Mouse (Mus musculus): ENCODE measurements at regions not wholly inside any gene's neighbourhood (a gene's known extent, or its start where the extent isn't known, plus 50 kb on each side); places are given as distances from the start of the nearest gene placed in this dataset.

DNA sequence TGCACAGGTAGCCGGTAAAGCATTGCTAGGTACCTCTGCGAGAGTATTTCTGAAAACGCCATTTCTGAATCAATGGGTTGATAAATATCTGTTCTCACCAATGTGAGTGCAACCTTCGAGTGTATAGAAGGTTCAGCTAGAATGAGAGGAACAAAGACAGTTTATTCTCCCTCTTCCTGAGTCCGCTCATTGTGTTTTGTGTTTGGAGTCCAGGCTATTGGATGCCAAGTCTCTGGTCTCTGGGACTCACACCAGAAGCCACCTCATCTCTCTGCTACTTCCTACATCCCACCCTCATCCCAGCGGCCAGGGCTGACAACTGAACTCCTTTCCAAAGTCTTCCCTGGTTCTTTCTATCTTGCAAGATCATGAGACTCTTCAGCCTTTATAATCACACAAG lies 62.7 kb downstream of the Lrrc30 start:
- no peaks in the 10 kb centered on the region; the same call in 1 of the 2 replicates for H3K4me1 ChIP-seq (replicated peaks)
- no peak overlapping the region for H3K4me2 ChIP-seq (replicated peaks)
- WGBS: 95% methylated on average over 6 of the region's 6 CpGs
- no peak overlapping the region for H3K9ac ChIP-seq (replicated peaks)
- H3K36me3 ChIP-seq: no peaks in the 10 kb centered on the region
- no peaks in the 10 kb centered on the region for H3K9me3 ChIP-seq
- no peak for ATAC-seq
- no peak overlapping the region for H3K4me3 ChIP-seq (replicated peaks)
- H3K27ac ChIP-seq: no peak overlapping the region
- no peaks in the 10 kb centered on the region for H3K27me3 ChIP-seq

DNA sequence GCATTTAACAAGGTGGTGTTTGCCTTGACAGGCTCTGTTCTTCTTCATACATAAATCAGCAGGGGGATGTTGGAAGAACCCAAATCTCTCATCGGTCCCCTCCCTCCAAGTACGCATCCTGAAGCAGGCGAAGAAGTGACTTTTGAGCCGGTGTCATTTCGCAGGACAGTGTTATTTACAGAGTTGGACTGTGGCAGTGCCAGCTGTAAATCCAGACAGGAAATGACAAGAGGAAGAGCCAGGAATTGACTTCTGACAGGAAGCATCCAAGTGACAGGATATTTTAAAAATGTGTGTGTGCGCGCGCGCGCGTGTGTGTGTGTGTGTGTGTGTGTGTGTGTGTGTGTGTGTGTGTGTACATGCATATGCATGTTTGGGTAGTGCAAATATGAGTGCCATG lies 66.3 kb downstream of the Lrrc30 start:
- 93% methylated on average over 11 of the region's 11 CpGs for WGBS
- H3K36me3 ChIP-seq: no peaks in the 10 kb centered on the region
- no peaks in the 10 kb centered on the region for H3K9me3 ChIP-seq
- no peak for ATAC-seq
- no peaks in the 10 kb centered on the region; the same call in 1 of the 2 replicates for H3K4me1 ChIP-seq (replicated peaks)
- H3K27ac ChIP-seq: 0 out of 2 replicates have a peak overlapping the region, but pooled peaks have one; percentile 17
- no peak overlapping the region for H3K4me3 ChIP-seq (replicated peaks)
- H3K9ac ChIP-seq (replicated peaks): no peak overlapping the region
- H3K4me2 ChIP-seq (replicated peaks): no peak overlapping the region
- H3K27me3 ChIP-seq: no peaks in the 10 kb centered on the region

DNA sequence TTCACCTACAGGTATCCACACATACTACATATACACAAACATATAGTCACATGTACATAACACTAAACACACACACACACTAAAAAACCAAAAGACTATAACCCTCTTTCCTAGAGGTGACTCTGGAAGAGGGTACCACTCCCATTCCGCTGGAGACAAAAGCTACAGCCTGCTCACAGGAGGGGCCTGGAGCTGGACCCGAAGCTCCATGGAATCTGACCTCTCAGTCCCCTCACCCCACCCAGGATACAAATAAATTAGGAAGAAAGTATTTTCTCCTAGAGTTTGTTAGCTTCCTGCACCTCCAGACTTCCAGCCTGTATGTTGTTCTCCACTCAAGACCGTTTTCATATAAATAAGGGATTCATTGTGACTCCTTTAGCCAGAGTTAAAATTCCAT lies 66.8 kb downstream of the Lrrc30 start:
- no peaks in the 10 kb centered on the region for H3K9me3 ChIP-seq
- no peaks in the 10 kb centered on the region for H3K27me3 ChIP-seq
- no peak overlapping the region for H3K9ac ChIP-seq (replicated peaks)
- no peak overlapping the region for H3K4me2 ChIP-seq (replicated peaks)
- ATAC-seq: no peak
- no peaks in the 10 kb centered on the region for H3K36me3 ChIP-seq
- 40% methylated on average over 3 of the region's 3 CpGs for WGBS
- H3K4me3 ChIP-seq (replicated peaks): no peak overlapping the region
- no peak overlapping the region for H3K27ac ChIP-seq
- no peaks in the 10 kb centered on the region; the same call in 1 of the 2 replicates for H3K4me1 ChIP-seq (replicated peaks)

DNA sequence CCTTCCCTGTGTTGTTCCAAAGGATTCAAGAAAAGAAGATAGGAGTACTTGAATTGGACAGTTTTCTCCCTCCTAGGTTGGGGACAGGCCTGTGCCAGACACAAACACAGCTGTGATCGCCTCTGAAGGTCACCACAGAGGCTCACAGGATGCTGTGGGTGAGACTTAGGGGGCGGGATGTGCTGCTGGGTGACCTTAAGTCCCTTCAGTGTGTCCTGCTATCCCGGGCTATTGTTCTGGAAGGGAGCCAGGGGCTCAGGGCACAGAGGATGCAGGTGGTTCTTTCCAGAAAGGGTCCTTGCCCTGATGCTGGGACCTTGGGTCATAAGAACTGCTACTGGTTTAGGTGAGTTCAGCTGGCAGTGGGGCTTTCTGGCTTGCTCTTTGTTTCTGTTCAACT lies 67.7 kb downstream of the Lrrc30 start:
- no peak overlapping the region for H3K27ac ChIP-seq
- H3K4me1 ChIP-seq (replicated peaks): no peaks in the 10 kb centered on the region; the same call in 1 of the 2 replicates
- no peak overlapping the region for H3K4me3 ChIP-seq (replicated peaks)
- no peaks in the 10 kb centered on the region for H3K9me3 ChIP-seq
- H3K36me3 ChIP-seq: no peaks in the 10 kb centered on the region
- H3K9ac ChIP-seq (replicated peaks): no peak overlapping the region
- H3K4me2 ChIP-seq (replicated peaks): no peak overlapping the region
- H3K27me3 ChIP-seq: no peaks in the 10 kb centered on the region
- no peak for ATAC-seq
- WGBS: 57% methylated on average over 3 of the region's 3 CpGs

DNA sequence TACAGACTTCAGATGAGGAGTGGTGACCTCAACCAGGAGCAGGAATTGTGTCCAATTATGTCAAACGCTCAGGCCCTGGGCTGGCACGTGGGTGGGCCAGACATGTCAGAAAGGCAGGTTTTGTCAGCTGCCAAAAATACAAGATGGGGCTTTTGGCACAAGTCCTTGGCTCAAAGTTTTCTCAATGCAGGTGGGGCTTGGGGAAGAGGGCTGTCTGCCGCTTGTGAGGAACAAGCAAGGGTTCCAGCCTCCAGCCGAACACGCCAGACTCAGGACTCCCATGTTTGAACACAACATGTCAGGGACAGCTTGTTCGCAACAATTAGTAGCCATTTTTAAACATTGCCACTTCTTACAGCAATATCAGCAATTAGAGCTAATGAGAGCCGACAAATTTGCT lies 69.5 kb downstream of the Lrrc30 start:
- no peak for ATAC-seq
- Histone ChIP-seq H3K36me3 (no peaks in the 10 kb centered on the region), H3K27ac (no peak overlapping the region), H3K4me3 (replicated peaks) (no peak overlapping the region), H3K27me3 (no peaks in the 10 kb centered on the region), H3K4me2 (replicated peaks) (no peak overlapping the region), H3K9me3 (no peaks in the 10 kb centered on the region), H3K9ac (replicated peaks) (no peak overlapping the region), H3K4me1 (replicated peaks) (no peaks in the 10 kb centered on the region; the same call in 1 of the 2 replicates)
- 89% methylated on average over 7 of the region's 7 CpGs for WGBS

DNA sequence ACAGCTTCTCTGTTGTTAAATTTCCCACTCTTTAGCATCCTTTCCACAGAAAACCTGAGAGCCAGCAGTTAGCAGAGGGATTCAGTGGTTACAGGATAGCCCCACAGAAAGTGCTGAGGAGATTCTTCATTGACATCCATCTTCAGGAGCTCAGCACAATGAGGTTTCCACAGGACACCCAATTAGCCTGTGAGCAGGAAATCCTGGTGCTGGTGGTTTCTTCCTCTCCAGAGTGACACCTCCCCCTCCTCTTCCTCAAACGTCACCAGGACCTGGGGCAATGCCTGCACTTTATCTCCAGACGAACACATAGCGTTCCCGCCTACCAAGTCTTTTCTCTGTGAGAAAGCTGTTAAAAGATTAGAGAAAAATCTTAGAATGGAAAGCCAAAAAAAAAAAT lies 70.7 kb downstream of the Lrrc30 start:
- Histone ChIP-seq H3K36me3 (no peaks in the 10 kb centered on the region), H3K9me3 (no peaks in the 10 kb centered on the region), H3K4me1 (replicated peaks) (no peaks in the 10 kb centered on the region), H3K4me3 (replicated peaks) (no peak overlapping the region), H3K27ac (no peak overlapping the region), H3K27me3 (no peaks in the 10 kb centered on the region), H3K4me2 (replicated peaks) (no peak overlapping the region), H3K9ac (replicated peaks) (no peak overlapping the region)
- ATAC-seq: no peak
- WGBS: 81% methylated on average over 4 of the region's 4 CpGs

DNA sequence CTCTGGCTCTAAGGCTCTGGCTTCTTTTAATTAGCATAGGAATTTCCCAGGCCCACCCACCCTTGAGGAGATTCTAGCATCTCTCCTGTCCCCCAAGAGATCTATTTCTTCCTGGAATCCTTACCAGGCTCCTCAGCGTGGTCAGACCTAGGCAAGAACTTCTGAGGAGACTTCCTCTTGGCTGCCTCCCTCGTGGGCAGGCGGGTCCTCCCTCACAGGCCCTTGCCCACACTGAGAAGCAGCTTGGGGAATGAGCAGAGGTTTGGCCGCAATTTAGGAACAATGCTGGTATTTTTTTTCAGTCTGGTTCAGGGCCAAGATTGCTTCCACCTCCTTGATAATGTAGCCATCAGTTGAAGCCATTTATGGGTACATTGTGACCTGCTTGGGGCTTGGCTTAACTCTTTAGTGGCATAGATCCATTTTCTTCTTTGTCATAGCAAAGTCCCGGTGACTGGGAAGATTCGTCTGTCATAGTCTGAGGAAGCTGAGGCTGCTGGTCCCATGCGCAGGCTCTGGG lies 75.1 kb downstream of the Lrrc30 start:
- H3K27ac ChIP-seq: no peak overlapping the region
- H3K4me2 ChIP-seq (replicated peaks): no peak overlapping the region
- no peaks in the 10 kb centered on the region for H3K4me1 ChIP-seq (replicated peaks)
- ATAC-seq: no peak
- H3K9me3 ChIP-seq: no peaks in the 10 kb centered on the region
- H3K36me3 ChIP-seq: no peaks in the 10 kb centered on the region
- no peak overlapping the region for H3K9ac ChIP-seq (replicated peaks)
- no peaks in the 10 kb centered on the region for H3K27me3 ChIP-seq
- no peak overlapping the region for H3K4me3 ChIP-seq (replicated peaks)
- 78% methylated on average over 7 of the region's 7 CpGs for WGBS

DNA sequence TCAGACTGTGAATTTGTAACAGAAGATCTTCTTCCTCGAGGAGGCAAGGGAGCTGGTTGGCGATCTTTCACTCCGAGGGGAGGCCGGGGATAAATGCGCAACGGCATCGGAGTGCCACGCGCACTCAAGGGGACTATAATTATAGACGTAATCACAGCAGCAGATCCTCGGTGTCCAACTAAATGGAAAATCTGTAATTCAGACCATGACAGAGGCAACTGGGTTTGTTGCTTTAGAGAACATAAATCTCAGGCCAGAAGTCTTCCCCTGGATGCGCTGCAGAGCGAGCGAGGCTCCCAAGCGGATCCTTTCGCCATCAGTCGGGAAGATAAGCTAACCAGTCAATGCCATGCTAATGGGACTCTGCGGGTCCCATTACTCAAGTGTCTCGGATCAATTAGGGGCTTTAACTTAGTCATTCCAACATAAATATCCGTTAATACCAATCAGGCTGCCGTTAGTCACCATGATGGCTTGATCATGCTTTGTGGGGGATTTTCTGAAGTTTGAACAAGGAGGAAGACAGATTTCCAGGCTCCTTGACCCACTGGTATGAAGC lies 79.9 kb downstream of the Lrrc30 start:
- H3K4me1 ChIP-seq (replicated peaks): 0 out of 2 replicates have a peak, but pooled peaks cover 5% of the 10 kb centered on the region
- no peak overlapping the region for H3K4me3 ChIP-seq (replicated peaks)
- H3K36me3 ChIP-seq: no peaks in the 10 kb centered on the region
- no peak overlapping the region for H3K27ac ChIP-seq
- WGBS: 86% methylated on average over 21 of the region's 21 CpGs
- no peak for ATAC-seq
- H3K9me3 ChIP-seq: no peaks in the 10 kb centered on the region
- no peak overlapping the region for H3K4me2 ChIP-seq (replicated peaks)
- H3K27me3 ChIP-seq: no peaks in the 10 kb centered on the region
- no peak overlapping the region for H3K9ac ChIP-seq (replicated peaks)

DNA sequence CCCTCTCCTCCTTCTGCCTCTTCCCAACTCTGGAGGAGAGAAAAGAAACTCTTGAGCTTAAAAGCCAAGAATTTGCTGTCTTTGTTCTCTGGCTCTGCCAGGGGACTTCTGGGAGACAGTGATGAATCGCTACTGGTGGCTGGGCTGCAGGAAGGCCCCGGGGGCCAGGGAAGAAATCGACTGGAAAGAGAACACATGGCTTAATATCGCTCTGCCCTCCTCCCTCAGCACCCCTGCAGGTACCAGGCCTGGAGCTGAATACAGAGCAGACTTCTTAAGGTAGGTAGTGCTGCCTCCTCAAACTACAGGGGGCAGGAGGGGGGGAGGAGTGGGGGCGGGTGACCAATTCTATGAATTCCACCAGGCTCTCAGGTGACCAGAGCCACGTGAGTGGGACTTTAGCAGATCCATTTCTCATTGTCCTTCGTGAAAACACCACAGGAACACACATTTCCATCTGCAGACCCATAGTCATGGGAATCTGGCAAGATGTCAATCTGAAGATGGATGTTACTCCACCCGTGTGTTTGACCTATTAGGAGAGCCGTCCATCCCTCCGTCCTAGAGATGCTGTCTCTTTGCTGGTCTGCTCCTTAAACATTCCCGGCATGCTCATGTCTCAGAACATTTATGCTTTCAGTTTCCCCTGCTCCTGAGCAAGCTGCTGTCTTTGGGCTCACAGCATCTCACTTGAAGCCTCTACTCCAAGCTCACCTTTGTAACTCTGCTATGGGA lies 83.4 kb downstream of the Lrrc30 start:
- H3K27ac ChIP-seq: no peak overlapping the region
- ATAC-seq: no peak

DNA sequence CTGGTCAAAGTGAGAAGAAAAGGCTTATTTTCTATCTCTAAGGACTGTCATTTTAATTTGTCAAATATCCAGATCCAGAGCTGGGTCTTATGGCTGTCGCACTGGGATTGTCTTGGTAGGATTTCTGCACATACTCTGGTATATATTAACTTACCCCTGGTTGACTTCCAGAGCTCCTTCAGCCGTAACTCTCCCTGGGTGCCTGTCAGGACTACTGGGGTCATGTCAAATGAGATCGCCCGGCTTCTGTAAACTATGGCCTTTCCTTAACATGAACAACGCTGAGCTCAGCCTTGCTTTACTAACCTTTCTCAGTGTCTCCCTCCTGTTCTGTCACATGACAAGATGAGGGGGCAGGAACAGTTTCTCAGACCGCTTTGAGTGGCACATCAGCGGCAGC lies 88.1 kb downstream of the Lrrc30 start:
- H3K4me2 ChIP-seq (replicated peaks): no peak overlapping the region
- no peaks in the 10 kb centered on the region for H3K27me3 ChIP-seq
- no peak overlapping the region for H3K4me3 ChIP-seq (replicated peaks)
- 92% methylated on average over 7 of the region's 7 CpGs for WGBS
- no peak overlapping the region for H3K27ac ChIP-seq
- no peaks in the 10 kb centered on the region for H3K9me3 ChIP-seq
- no peak overlapping the region for H3K9ac ChIP-seq (replicated peaks)
- no peaks in the 10 kb centered on the region for H3K36me3 ChIP-seq
- no peak for ATAC-seq
- H3K4me1 ChIP-seq (replicated peaks): 0 out of 2 replicates have a peak, but pooled peaks cover 5% of the 10 kb centered on the region

More for the DNA sequence above, 83.4 kb downstream of the Lrrc30 start:
- 53% methylated on average over 11 of the region's 11 CpGs for WGBS
- Histone ChIP-seq H3K27me3 (no peaks in the 10 kb centered on the region), H3K4me2 (replicated peaks) (no peak overlapping the region), H3K36me3 (no peaks in the 10 kb centered on the region), H3K4me1 (replicated peaks) (0 out of 2 replicates have a peak, but pooled peaks cover 5% of the 10 kb centered on the region), H3K4me3 (replicated peaks) (no peak overlapping the region), H3K9ac (replicated peaks) (no peak overlapping the region), H3K9me3 (no peaks in the 10 kb centered on the region)

DNA sequence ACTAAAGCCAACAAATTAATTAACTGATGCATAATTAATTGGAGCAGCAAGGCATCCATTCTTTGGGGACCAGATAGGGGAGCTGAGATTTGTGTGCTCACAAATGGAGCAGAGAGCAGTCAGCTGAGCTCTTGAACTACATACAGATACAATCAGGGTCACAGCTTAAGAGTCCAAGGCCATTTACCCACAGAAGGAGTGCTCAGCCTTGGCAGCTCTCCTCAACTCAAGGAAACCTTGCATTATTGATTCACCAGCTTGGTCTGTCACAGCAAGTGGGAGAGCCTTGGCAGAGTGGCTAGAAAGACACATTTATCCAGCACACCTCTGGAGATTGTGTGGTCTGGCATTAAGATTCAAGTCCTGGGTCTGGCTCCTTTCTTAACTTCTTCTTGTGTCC lies 100.2 kb downstream of the Lrrc30 start:
- H3K36me3 ChIP-seq: no peaks in the 10 kb centered on the region
- H3K4me2 ChIP-seq (replicated peaks): no peak overlapping the region
- no peak overlapping the region for H3K27ac ChIP-seq
- H3K4me1 ChIP-seq (replicated peaks): no peaks in the 10 kb centered on the region
- ATAC-seq: no peak
- no peaks in the 10 kb centered on the region for H3K27me3 ChIP-seq
- H3K9me3 ChIP-seq: no peaks in the 10 kb centered on the region
- H3K9ac ChIP-seq (replicated peaks): no peak overlapping the region
- no peak overlapping the region for H3K4me3 ChIP-seq (replicated peaks)

DNA sequence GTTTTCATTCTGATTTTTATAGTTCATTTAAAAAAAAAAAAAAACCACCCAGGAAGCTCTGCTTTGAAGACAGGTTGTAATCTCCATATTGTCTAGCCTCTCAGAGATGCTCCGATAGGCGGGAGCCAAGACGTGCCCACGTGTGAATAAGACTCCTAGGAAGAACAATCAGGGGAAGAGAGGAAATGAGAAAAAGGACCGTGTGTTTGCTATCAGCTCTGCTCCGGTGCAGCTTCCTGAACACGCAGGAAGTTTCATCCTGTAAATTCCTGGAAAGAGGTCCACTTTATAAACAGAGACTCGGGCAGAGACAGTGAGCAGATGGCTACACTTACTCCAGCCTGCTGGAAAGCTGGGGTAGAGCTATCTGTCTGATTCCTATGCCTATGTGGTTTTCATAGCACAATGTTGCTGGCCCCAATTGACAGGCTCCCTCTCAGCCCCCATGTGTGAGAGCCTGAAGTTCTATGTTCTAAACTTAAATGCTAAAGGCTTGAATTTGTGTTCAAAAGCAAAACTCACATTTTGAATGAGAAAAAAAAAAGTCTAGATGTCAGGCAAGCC lies 111.6 kb downstream of the Lrrc30 start:
- ATAC-seq: no peak
- Histone ChIP-seq H3K9me3 (no peaks in the 10 kb centered on the region), H3K4me1 (replicated peaks) (no peaks in the 10 kb centered on the region), H3K36me3 (no peaks in the 10 kb centered on the region), H3K4me3 (replicated peaks) (no peak overlapping the region), H3K27ac (no peak overlapping the region), H3K27me3 (no peaks in the 10 kb centered on the region), H3K9ac (replicated peaks) (no peak overlapping the region), H3K4me2 (replicated peaks) (no peak overlapping the region)
- WGBS: 85% methylated on average over 8 of the region's 8 CpGs
